Mouse (Mus musculus): ENCODE results near the gene Cpe.

Gene Cpe

DNA sequence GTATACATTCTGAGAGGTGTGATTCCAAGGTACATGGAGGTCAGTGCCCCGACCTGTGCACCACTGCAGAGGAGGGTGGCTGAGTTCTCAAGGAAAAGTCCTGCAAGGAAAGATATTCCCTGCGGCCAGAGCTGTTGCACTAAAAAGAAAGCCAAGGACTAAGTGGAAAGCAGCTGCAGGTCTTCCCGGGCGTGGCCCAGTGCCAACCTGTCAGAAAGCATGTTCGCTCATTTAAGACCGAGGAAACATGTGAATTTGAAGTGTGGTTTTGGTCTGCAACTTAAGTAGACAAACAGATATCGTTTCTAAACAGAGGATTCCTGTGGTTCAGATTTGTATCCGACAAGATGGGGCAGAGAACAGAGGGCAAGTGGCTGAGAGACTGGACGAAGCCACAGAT, 117.9 kb downstream of the Cpe start:
- DNase-seq (ENCODE audit: low read depth, low spot score) = no peak

DNA sequence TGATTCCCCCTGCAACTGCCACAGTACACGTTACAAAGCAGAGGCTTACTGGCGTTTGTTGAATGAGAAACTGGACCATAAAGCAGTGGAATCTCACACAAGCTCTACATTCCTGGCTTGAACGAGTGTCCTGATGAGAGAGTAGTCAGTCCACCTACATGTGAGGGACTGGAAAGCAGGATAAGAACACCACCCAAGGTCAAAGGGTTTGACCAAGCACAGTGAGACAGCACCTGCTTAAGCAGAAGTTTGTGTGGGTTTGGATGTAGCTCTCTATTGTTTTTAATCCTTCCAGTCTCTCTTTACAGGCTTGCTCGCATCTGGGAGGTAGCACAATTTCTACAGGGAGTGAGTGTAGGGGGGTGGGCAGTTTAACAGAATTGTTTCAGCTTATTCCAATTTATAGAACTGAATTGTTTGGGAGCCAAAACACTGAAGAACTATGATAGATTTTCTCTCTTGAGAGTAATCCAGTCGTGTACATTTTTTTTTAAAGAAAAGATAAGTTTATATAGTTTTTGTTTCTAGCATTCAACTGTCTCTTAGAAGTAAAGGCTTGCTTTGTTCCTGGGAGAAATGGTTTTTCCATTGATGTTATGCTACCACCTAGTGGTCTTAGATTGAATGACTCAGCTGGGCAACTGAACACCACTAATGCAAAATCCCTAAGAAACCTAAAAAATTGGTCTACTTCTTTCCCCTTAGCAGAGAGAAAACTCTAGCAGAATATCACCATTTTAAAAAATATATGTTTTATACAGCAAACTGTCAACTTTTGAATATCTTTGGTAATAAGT, 144.6 kb downstream of the Cpe start:
- DNase-seq (ENCODE audit: low read depth, low spot score) = peak; percentile 47

DNA sequence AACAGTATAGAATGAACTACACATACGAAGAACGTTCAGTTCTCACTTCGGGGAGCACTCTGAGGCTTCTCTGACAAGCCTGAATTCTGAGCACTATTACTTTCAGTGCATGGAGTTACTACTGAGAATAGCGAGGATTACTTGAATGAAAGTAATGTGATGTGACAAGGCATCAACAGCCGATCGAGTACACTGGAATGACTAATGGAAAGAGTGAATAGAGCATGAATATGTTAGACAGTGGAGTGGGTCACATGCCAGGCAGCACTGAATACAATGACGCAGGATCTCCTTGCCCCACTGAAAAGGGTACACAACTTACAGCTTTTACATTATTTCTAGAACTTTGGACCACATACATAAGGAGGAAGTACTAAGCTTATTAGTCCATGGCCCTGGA, 149.4 kb downstream of the Cpe start:
- DNase-seq (ENCODE audit: low read depth, low spot score) = no peak

Measured in brain, embryonic 18.5 days (tissue).